Mouse (Mus musculus): ENCODE measurements at regions not wholly inside any gene's neighbourhood (a gene's known extent, or its start where the extent isn't known, plus 50 kb on each side); places are given as distances from the start of the nearest gene placed in this dataset.

GRCm38 (mm10) chr7:139741246-139741903 is 57.8 kb upstream of the Cfap46 start:
- DNase-seq: no peak

- DNase-seq: peak; percentile 5 to 9
Measured at GRCm38 (mm10) chr7:139746803-139747202, 63.2 kb upstream of the Cfap46 start.

- no peak for DNase-seq
Measured at GRCm38 (mm10) chr7:139747290-139748067, 63.9 kb upstream of the Cfap46 start.

- DNase-seq: no peak
Measured at GRCm38 (mm10) chr7:139755004-139755403, 71.4 kb upstream of the Cfap46 start.

GRCm38 (mm10) chr7:139762522-139762921 is 71.5 kb upstream of the Adgra1 start:
- DNase-seq: no peak

- DNase-seq: no peak
Measured at GRCm38 (mm10) chr7:139763241-139763640, 70.7 kb upstream of the Adgra1 start.

GRCm38 (mm10) chr7:139766296-139766695 is 67.7 kb upstream of the Adgra1 start:
- no peak for DNase-seq

GRCm38 (mm10) chr7:139769167-139769566 is 64.8 kb upstream of the Adgra1 start:
- DNase-seq: no peak

- no peak for DNase-seq
Measured at GRCm38 (mm10) chr7:139777243-139777642, 56.7 kb upstream of the Adgra1 start.

GRCm38 (mm10) chr7:139779876-139780275 is 54.1 kb upstream of the Adgra1 start:
- DNase-seq: peak in 1 of 2 experiments; percentile 7

- no peak for DNase-seq
Measured at GRCm38 (mm10) chr7:139781513-139781912, 52.5 kb upstream of the Adgra1 start.
